14 mouse cellular contexts compared by ENCODE assay signal in the genomic region with DNA sequence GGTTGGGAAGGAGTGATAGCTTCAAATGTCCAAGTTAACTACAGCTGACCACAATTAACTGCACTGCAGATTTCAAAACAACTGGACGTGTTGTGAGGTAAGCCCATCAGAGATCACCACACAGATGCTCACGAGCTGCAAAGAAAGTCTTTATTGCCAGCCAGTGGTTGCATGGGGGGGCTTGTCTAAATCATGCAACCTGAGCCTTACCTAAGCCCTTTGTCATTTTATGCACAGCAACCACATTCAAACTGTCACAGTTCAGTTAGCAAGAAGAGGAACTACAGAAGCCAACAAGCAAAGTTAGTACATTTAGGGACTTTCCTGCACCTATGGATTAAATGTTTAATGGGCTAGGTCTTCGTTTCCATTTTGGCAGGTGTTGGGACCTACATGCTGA.
"Had no signal": no experiment of that assay in that cellular context is flagged by ENCODE, and none has a peak within 500 bp of the region (broad histone marks: within the 10 kb centered on the region; RNA-seq: fewer than 3 reads in every experiment).

No protein-coding gene starts in this region.

- H3K27ac ChIP-seq: midbrain, embryonic 10.5 days; midbrain, embryonic 12.5 days; midbrain, embryonic 15.5 days; neural tube, embryonic 12.5 days; stomach, embryonic 15.5 days; stomach, postnatal 0 days had no signal

- H3K4me3 ChIP-seq: midbrain, embryonic 10.5 days; midbrain, embryonic 12.5 days; midbrain, embryonic 15.5 days; neural tube, embryonic 12.5 days; stomach, embryonic 15.5 days had no signal

- H3K9ac ChIP-seq: lung, embryonic 14.5 days; midbrain, embryonic 12.5 days; midbrain, embryonic 15.5 days; neural tube, embryonic 12.5 days; stomach, embryonic 15.5 days had no signal

- H3K4me1 ChIP-seq: midbrain, embryonic 15.5 days; neural tube, embryonic 12.5 days; stomach, embryonic 15.5 days had no signal

- DNase-seq: lung, adult 18-20 months; lung, embryonic 14.5 days; lung, postnatal 10 days; lung, postnatal 4 days; right cerebral cortex, postnatal 14 days; thymus, adult 2 months; thymus, postnatal 25 days; thymus, postnatal 4 days had no signal

- H3K27me3 ChIP-seq: midbrain, embryonic 12.5 days; midbrain, embryonic 15.5 days; neural tube, embryonic 12.5 days; stomach, embryonic 15.5 days had no signal

- ATAC-seq: midbrain, embryonic 15.5 days had no signal

- H3K9me3 ChIP-seq: midbrain, embryonic 10.5 days; midbrain, embryonic 12.5 days; midbrain, embryonic 15.5 days; neural tube, embryonic 12.5 days; stomach, embryonic 15.5 days had no signal

- H3K4me2 ChIP-seq: lung, embryonic 14.5 days; midbrain, embryonic 12.5 days; midbrain, embryonic 15.5 days; neural tube, embryonic 12.5 days; stomach, embryonic 15.5 days had no signal

- H3K36me3 ChIP-seq: midbrain, embryonic 10.5 days; midbrain, embryonic 12.5 days; midbrain, embryonic 15.5 days; neural tube, embryonic 12.5 days; stomach, embryonic 15.5 days had no signal
